In the genomic region with DNA sequence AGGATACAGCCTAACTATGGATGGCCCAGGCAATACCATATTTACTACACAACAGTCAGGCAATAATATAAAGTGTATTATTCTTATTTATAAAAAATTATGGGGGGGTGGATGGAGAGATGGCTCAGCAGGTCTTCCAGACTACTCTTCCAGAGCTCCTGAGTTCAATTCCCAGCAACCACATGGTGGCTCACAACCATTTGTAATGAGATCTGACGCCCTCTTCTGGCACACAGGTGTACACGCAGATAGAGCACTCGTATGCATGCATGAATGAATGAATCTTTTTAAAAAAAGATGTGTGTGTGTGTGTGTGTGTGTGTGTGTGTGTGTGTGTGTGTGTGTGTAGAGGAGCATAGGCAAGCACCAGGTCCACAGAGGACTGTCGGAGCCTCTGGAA, we compare ENCODE assay signal across 20 mouse cellular contexts. TPM values are rescaled to one million over a fixed set of nuclear protein-coding genes. Genes with fewer than 3 reads are reported as not detected.
DNase-seq lines count a peak whose midpoint lies in the region; ATAC-seq and TF ChIP-seq lines count a peak whose summit lies in the region.
"Not testable (repeated sequence)": the region's sequence is repeated elsewhere in the genome, so short reads cannot be mapped to it uniquely, and the experiment has no call there.
"Had no signal": no experiment of that assay in that cellular context is flagged by ENCODE, and none has a peak within 500 bp of the region (broad histone marks: within the 10 kb centered on the region; RNA-seq: fewer than 3 reads in every experiment).

No protein-coding gene starts in this region.

- not testable (repeated sequence) for H3K4me2 ChIP-seq in kidney, postnatal 0 days (ENCODE audit: low read length); liver, embryonic 13.5 days; liver, postnatal 0 days (ENCODE audit: low read depth, low read length)

- intact Hi-C loops in heart, adult 2 months (cut with DNase I) = not testable (repeated sequence)

- not testable (repeated sequence) for H3K36me3 ChIP-seq in heart, adult 2 months (ENCODE audit: control insufficient read depth, insufficient read depth, low read length)
- H3K36me3 ChIP-seq in kidney, postnatal 0 days (ENCODE audit: insufficient read depth, low read length) = peaks cover 65% of the 10 kb centered on the region
- peaks cover 91% of the 10 kb centered on the region for H3K36me3 ChIP-seq in liver, embryonic 13.5 days
- peaks cover 48% of the 10 kb centered on the region for H3K36me3 ChIP-seq in liver, postnatal 0 days (replicated peaks; ENCODE audit: insufficient read depth, low read length)

- DNase-seq in ES-CJ7 (ENCODE audit: low read depth, low spot score) (peak; percentile 42), ZHBTc4 (ENCODE audit: low read depth, low spot score) (peak; percentile 50)
- not testable (repeated sequence) for DNase-seq in heart, adult 2 months; kidney, postnatal 0 days (ENCODE audit: low spot score); liver, embryonic 13.5 days; liver, postnatal 0 days

- H3K4me1 ChIP-seq in heart, adult 2 months (ENCODE audit: control insufficient read depth, insufficient read depth, low read length); kidney, postnatal 0 days (replicated peaks; ENCODE audit: insufficient read depth, low read length): not testable (repeated sequence)
- H3K4me1 ChIP-seq in liver, embryonic 13.5 days (replicated peaks) = peaks cover 48% of the 10 kb centered on the region
- peaks cover 28% of the 10 kb centered on the region for H3K4me1 ChIP-seq in liver, postnatal 0 days (ENCODE audit: insufficient read depth)

- WGBS in heart, adult 2 months = 83% methylated on average over 4 of the region's 4 CpGs
- WGBS in kidney, postnatal 0 days = 85% methylated on average over 4 of the region's 4 CpGs
- 85% methylated on average over 4 of the region's 4 CpGs for WGBS in liver, embryonic 13.5 days (ENCODE audit: insufficient replicate concordance)
- WGBS in liver, postnatal 0 days (ENCODE audit: insufficient replicate concordance) = 94% methylated on average over 4 of the region's 4 CpGs

- not testable (repeated sequence) for H3K27me3 ChIP-seq in heart, adult 2 months (ENCODE audit: control insufficient read depth, insufficient read depth, low read length); kidney, postnatal 0 days (ENCODE audit: insufficient read depth, low read length); liver, embryonic 13.5 days; liver, postnatal 0 days (ENCODE audit: insufficient read depth, low read length)

- not testable (repeated sequence) for H3K27ac ChIP-seq in heart, adult 2 months; kidney, postnatal 0 days; liver, postnatal 0 days (ENCODE audit: low read depth)
- H3K27ac ChIP-seq in liver, embryonic 13.5 days = peak overlapping the region; percentile 58

- TF ChIP-seq POLR2A in heart, adult 2 months (IDR thresholded peaks at IDR 0.05; ENCODE audit: insufficient read depth, low read depth, low read length) = not testable (repeated sequence)

- not testable (repeated sequence) for H3K4me3 ChIP-seq in heart, adult 2 months; kidney, postnatal 0 days (replicated peaks; ENCODE audit: low read depth, low read length); liver, embryonic 13.5 days (replicated peaks); liver, postnatal 0 days (ENCODE audit: low read depth, low read length)

- H3K9me3 ChIP-seq in kidney, postnatal 0 days (replicated peaks; ENCODE audit: low read length); liver, embryonic 13.5 days (replicated peaks); liver, postnatal 0 days (ENCODE audit: low read length): not testable (repeated sequence)

- TF ChIP-seq CTCF in heart, adult 2 months (IDR thresholded peaks at IDR 0.05) = peak; percentile 17; the same call in 1 of the 2 replicates
- TF ChIP-seq CTCF in kidney, postnatal 0 days (IDR thresholded peaks at IDR 0.05; ENCODE audit: low read depth) = 0 out of 2 replicates have a peak, but pooled peaks have one; percentile 20
- TF ChIP-seq CTCF in liver, postnatal 0 days (IDR thresholded peaks at IDR 0.05; ENCODE audit: low read depth) = peak; percentile 41; the same call in 1 of the 2 replicates

- not testable (repeated sequence) for H3K79me2 ChIP-seq in heart, adult 2 months (replicated peaks; ENCODE audit: control insufficient read depth, insufficient read depth, low read length)

- ATAC-seq in kidney, postnatal 0 days (replicated peaks; ENCODE audit: low FRiP score, low read depth); liver, embryonic 13.5 days (ENCODE audit: low read depth); liver, postnatal 0 days: not testable (repeated sequence)

- not testable (repeated sequence) for TF ChIP-seq EP300 in heart, adult 2 months (IDR thresholded peaks at IDR 0.05; ENCODE audit: insufficient read depth, low read depth, low read length); liver, postnatal 0 days (IDR thresholded peaks at IDR 0.05; ENCODE audit: low read depth)

- not testable (repeated sequence) for H3K9ac ChIP-seq in heart, adult 2 months (ENCODE audit: low read depth, low read length); kidney, postnatal 0 days (ENCODE audit: low read depth, low read length); liver, embryonic 13.5 days; liver, postnatal 0 days (replicated peaks)

RNA-seq across cellular contexts. Expression of gene Dnajc16, which starts 17.7 kb away (rescaled TPM):
- total RNA-seq in heart, adult 2 months (2021) = 10 to 100 TPM; 20.4 to 24.9 TPM
- 12.5 and 20.9 TPM in 2 replicates for polyA plus RNA-seq in heart, adult 2 months (2012; rRNA removed)
- polyA plus RNA-seq in kidney, postnatal 0 days (2015; fragmentation: Nextera tagmentation; extraction: Ambion mirVana) = 4.8 and 5.2 TPM in 2 replicates
- 2.1 and 2.2 TPM in 2 replicates for polyA plus RNA-seq in liver, embryonic 13.5 days (2015; fragmentation: Nextera tagmentation; extraction: Ambion mirVana)
- 2.7 TPM in 2 replicates for polyA plus RNA-seq in liver, postnatal 0 days (2015; fragmentation: Nextera tagmentation; extraction: Ambion mirVana)

RNA-seq across cellular contexts. Expression of gene Casp9, which starts 20.4 kb away (rescaled TPM):
- 1 to 10 TPM; 7.5 to 8.1 TPM for total RNA-seq in heart, adult 2 months (2021)
- 10.0 and 15.5 TPM in 2 replicates for polyA plus RNA-seq in heart, adult 2 months (2012; rRNA removed)
- polyA plus RNA-seq in kidney, postnatal 0 days (2015; fragmentation: Nextera tagmentation; extraction: Ambion mirVana) = 20.0 and 23.0 TPM in 2 replicates
- polyA plus RNA-seq in liver, embryonic 13.5 days (2015; fragmentation: Nextera tagmentation; extraction: Ambion mirVana) = 9.1 and 11.0 TPM in 2 replicates
- polyA plus RNA-seq in liver, postnatal 0 days (2015; fragmentation: Nextera tagmentation; extraction: Ambion mirVana) = 6.3 and 7.4 TPM in 2 replicates

RNA-seq across cellular contexts. Expression of gene Agmat, which starts 26.5 kb away (rescaled TPM):
- total RNA-seq in heart, adult 2 months (2021) = under 1 TPM; 0.23 to 0.32 TPM
- polyA plus RNA-seq in heart, adult 2 months (2012; rRNA removed) = 0.57 and 1.1 TPM in 2 replicates
- 1.4 and 1.8 TPM in 2 replicates for polyA plus RNA-seq in kidney, postnatal 0 days (2015; fragmentation: Nextera tagmentation; extraction: Ambion mirVana)
- polyA plus RNA-seq in liver, embryonic 13.5 days (2015; fragmentation: Nextera tagmentation; extraction: Ambion mirVana) = 18.4 and 18.5 TPM in 2 replicates
- 101 and 105 TPM in 2 replicates for polyA plus RNA-seq in liver, postnatal 0 days (2015; fragmentation: Nextera tagmentation; extraction: Ambion mirVana)
- total RNA-seq: granulocyte monocyte progenitor cell, adult 5-6 weeks; hematopoietic stem cell, adult 5-6 weeks had no signal
- polyA plus RNA-seq: embryonic facial prominence, embryonic 10.5 days; embryonic facial prominence, embryonic 13.5 days; forebrain, embryonic 12.5 days; forebrain, embryonic 15.5 days; hindbrain, embryonic 12.5 days had no signal

RNA-seq across cellular contexts. Expression of gene Ddi2, which starts 49.8 kb away (rescaled TPM):
- total RNA-seq in heart, adult 2 months (2021) = 10 to 100 TPM; 28.6 to 29.4 TPM
- 8.7 and 14.2 TPM in 2 replicates for polyA plus RNA-seq in heart, adult 2 months (2012; rRNA removed)
- polyA plus RNA-seq in kidney, postnatal 0 days (2015; fragmentation: Nextera tagmentation; extraction: Ambion mirVana) = 16.4 and 16.8 TPM in 2 replicates
- 15.0 and 19.1 TPM in 2 replicates for polyA plus RNA-seq in liver, embryonic 13.5 days (2015; fragmentation: Nextera tagmentation; extraction: Ambion mirVana)
- 21.7 and 22.6 TPM in 2 replicates for polyA plus RNA-seq in liver, postnatal 0 days (2015; fragmentation: Nextera tagmentation; extraction: Ambion mirVana)

RNA-seq across cellular contexts. Expression of gene Cela2a, which starts 52.9 kb away (rescaled TPM):
- total RNA-seq in heart, adult 2 months (2021) = not detected
- polyA plus RNA-seq in heart, adult 2 months (2012; rRNA removed) = 0.26 and 0.62 TPM in 2 replicates
- 0.18 TPM in 1 of 2 replicates, not detected in the other for polyA plus RNA-seq in kidney, postnatal 0 days (2015; fragmentation: Nextera tagmentation; extraction: Ambion mirVana)
- polyA plus RNA-seq in liver, embryonic 13.5 days (2015; fragmentation: Nextera tagmentation; extraction: Ambion mirVana) = 0.18 and 0.36 TPM in 2 replicates
- 0.61 and 28.3 TPM in 2 replicates for polyA plus RNA-seq in liver, postnatal 0 days (2015; fragmentation: Nextera tagmentation; extraction: Ambion mirVana)
- total RNA-seq: adrenal gland, adult 2 months; gastrocnemius, postnatal 10 days; gastrocnemius, postnatal 36 days; granulocyte monocyte progenitor cell, adult 5-6 weeks; heart, postnatal 25 days; hematopoietic stem cell, adult 5-6 weeks had no signal
- polyA plus RNA-seq: embryonic facial prominence, embryonic 10.5 days; embryonic facial prominence, embryonic 13.5 days; erythroblast, embryonic 14.5 days; forebrain, embryonic 12.5 days; forebrain, embryonic 15.5 days; heart, embryonic 11.5 days; heart, embryonic 14.5 days; hindbrain, embryonic 12.5 days had no signal
